Mouse (Mus musculus) cerebellum, postnatal 10 days (tissue): ENCODE measurements at regions not wholly inside any gene's neighbourhood (a gene's known extent, or its start where the extent isn't known, plus 50 kb on each side); places are given as distances from the start of the nearest gene placed in this dataset.

ENCODE experiments used
- DNase-seq, 2 experiments: peaks; one replicate each; pipeline ENCODE4 v3.0.0; 2021; ENCODE audit warnings: mixed read lengths in 2 of 2

DNA sequence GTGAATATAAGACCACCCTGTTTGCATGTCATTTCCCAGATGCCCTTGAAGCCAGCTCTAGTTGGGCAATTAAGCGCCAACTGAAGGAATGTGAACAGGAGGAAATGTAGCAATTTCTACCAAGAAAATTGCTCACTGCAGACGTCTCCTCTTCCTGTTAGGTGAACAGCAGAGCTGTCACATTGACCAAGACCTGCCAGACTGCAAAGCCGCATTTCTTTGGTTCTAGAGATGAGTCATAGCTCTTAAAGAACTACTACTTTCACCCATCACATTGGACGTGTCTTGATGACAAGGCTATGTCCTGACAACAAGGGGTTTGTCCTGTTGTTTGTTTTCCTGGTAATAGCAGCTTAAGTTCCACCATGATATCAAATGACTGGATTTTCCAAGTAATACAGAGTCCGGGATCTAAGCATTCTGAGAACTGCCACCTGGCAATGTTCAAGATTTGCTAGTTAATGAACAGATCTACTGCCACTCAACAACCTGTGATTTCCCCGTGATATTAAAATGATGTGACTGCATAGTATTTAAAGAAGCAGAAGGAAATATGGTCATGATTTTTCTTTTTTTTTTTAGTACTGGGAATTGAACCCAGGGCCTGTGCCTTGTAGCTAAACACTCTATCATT, 68.2 kb upstream of the Fndc3a start:
- no peak for DNase-seq

DNA sequence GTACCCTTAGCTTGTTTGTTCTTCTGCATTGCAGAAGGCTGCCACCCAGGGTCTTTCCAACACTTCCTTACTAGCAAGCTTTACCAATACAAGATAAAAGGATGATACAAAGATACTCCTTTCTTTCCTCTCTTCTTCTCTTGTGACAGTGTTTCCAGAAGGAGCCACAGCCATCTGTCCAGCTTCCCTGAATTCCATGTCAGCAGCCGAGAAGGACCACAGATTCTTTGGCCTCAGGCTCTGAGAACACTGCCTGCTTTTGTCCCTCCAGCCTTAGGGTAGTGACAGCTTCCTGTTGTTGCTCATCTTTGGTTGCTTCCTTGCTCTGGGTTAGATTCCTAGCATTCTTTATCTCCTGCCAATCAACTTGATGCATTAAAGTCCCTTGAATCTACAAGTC, 60.4 kb upstream of the Fndc3a start:
- DNase-seq = no peak

DNA sequence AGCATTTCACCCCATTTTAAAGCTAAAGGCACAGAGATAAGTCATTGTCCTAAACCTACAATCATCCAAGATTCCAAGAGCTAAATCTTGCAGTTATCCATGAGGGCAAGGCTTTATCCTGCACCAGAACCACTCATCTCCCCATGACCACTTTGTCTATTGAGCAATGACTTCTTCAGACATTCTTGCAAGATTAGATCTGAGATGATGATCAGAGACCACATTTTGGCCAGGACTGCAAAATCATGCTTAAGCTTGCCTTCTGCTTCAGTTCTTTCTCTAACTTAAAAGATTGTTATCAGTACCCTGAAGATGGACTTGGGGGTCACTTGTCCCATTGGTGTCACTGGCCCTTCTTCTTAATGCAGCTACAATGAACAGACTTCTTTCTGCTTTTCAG, 50.3 kb upstream of the Fndc3a start:
- DNase-seq = no peak
